Mouse (Mus musculus) adrenal gland, postnatal 25 days (tissue): ENCODE measurements around the gene Cd160. TPM values are rescaled to one million over a fixed set of nuclear protein-coding genes. Genes with fewer than 3 reads are reported as not detected.

Experiments used
- DNase-seq: peaks from one replicate; pipeline ENCODE4 v3.0.0; 2021; ENCODE audit warnings: mixed read lengths
- total RNA-seq: library from RNA; stranded (reverse); gene quantifications from 2 replicates; pipeline ENCODE4 v1.2.3, GENCODE M21; 2021

The Cd160 gene
- total RNA-seq, 1 experiment from 2014 or later = not detected

- DNase-seq = no peak
Measured at GRCm38 (mm10) chr3:96757691-96758090, 71.5 kb downstream of the Cd160 start.

GRCm38 (mm10) chr3:96755935-96756334 lies 73.2 kb downstream of the Cd160 start:
- DNase-seq = no peak

Other genes with a start within 250 kb of the Cd160 start
- 37.7 and 44.9 TPM in 2 replicates for gene Polr3gl, start 235.2 kb downstream of the Cd160 start, total RNA-seq
- 0.71 and 0.97 TPM in 2 replicates for gene Ankrd34a, start 232.7 kb downstream of the Cd160 start, total RNA-seq
- gene Lix1l, start 228.2 kb downstream of the Cd160 start, total RNA-seq = 32.9 and 50.0 TPM in 2 replicates
- gene Rbm8a, start 199.4 kb downstream of the Cd160 start, total RNA-seq = 72.9 and 97.5 TPM in 2 replicates
- gene Pex11b, start 194.0 kb downstream of the Cd160 start, total RNA-seq = 41.6 and 58.7 TPM in 2 replicates
- 0.55 and 0.71 TPM in 2 replicates for gene Gm42957, start 193.9 kb downstream of the Cd160 start, total RNA-seq
- 1.9 and 2.0 TPM in 2 replicates for gene Itga10, start 183.8 kb downstream of the Cd160 start, total RNA-seq
- gene Ankrd35, start 159.2 kb downstream of the Cd160 start, total RNA-seq = 2.3 and 3.2 TPM in 2 replicates
- gene Pias3, start 133.0 kb downstream of the Cd160 start, total RNA-seq = 27.6 and 33.1 TPM in 2 replicates
- 0.67 TPM in 1 of 2 replicates, not detected in the other for gene Nudt17, start 120.8 kb downstream of the Cd160 start, total RNA-seq
- gene Polr3c, start 101.7 kb downstream of the Cd160 start, total RNA-seq = 27.5 and 32.4 TPM in 2 replicates
- 36.7 and 37.2 TPM in 2 replicates for gene Rnf115, start 101.7 kb downstream of the Cd160 start, total RNA-seq
- 1.00 TPM in 1 of 2 replicates, not detected in the other for gene Pdzk1, start 67 bp downstream of the Cd160 start, total RNA-seq
- gene Gja5, start 75.3 kb upstream of the Cd160 start, total RNA-seq = 1.2 TPM in 2 replicates
- 25.6 and 35.8 TPM in 2 replicates for gene Gpr89, start 76.0 kb upstream of the Cd160 start, total RNA-seq
- not detected in 2 replicates for gene Gja8, start 96.7 kb upstream of the Cd160 start, total RNA-seq